Mouse (Mus musculus) frontal cortex, postnatal 10 days (tissue): ENCODE results near the gene Ceacam20.
A peak's percentile ranks its signal among the peaks of the same experiment; 100 is the strongest.
"Not testable (repeated sequence)": the region's sequence is repeated elsewhere in the genome, so short reads cannot be mapped to it uniquely, and the experiment has no call there.

ENCODE experiments used
- DNase-seq, 2 experiments: peaks; one replicate each; pipeline ENCODE4 v3.0.0; 2022; ENCODE audit warnings: low spot score in 2 of 2, mixed read lengths in 1 of 2

The Ceacam20 gene

GRCm38 (mm10) chr7:19964985-19965579, at the start of gene Ceacam20:
TSS of gene Ceacam20 (plus strand) at chr7:19965412.
- no peak for DNase-seq

DNA sequence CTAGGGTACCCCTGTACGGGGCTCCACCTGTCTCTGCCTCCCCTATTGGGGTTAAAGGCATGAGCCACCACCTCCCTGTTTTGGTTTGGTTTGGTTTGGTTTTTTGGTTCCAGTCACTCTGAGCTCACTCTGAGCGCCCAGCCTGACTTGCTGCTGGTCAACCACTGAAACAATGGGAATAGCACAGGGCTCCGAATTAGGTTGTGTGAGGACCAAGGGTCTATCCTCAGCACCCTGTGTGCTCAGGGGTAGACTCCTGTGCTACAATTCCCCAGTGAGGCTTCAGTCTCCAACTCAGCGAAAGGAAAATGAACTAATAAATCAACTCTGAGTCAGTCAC, 45.1 kb upstream of the Ceacam20 start:
- no peak for DNase-seq

DNA sequence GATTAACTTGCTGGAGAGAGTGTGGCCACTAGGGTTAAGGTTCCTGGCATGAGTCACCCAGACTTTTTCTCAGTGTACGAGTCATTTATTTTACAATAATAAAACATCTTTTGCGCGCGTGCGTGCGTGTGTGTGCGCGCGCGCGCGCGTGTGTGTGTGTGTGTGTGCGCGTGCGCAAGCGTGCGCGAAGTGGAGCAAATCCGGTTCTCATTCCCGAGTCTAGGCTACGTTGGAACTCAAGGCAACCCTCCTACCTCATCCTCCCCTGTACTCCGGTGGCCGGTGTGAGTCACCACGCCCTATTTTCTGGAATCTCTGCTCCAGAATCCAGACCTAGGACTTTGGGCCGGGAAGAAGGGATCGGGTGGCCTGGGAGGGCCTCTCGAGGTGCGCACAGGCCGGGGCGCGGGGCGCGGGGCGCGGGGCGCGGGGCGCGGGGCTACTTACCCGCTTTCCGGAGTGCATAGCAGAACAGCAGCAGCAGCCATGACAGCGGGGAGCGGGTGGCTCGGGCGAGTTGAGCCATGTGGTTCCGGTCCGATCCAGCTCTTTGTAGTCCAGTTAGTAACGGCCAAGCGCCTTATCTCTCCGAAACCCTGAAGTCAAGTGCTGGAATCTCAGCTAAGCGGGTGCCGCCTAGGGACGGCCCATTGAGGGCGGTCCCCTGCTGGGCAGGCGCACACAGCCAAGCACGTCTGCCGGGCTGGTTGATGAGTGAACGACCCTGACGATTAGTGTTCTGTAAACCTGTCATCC, 44.5 kb upstream of the Ceacam20 start, which contains the start of gene Pvr:
Pvr (minus strand) TSS at position 655 of the 756 bp plus-strand sequence.
- peak; percentile 60 to 68 for DNase-seq

- DNase-seq = no peak
These were observed 41.9 kb upstream of the Ceacam20 start for GRCm38 (mm10) chr7:19923354-19923753.

DNA sequence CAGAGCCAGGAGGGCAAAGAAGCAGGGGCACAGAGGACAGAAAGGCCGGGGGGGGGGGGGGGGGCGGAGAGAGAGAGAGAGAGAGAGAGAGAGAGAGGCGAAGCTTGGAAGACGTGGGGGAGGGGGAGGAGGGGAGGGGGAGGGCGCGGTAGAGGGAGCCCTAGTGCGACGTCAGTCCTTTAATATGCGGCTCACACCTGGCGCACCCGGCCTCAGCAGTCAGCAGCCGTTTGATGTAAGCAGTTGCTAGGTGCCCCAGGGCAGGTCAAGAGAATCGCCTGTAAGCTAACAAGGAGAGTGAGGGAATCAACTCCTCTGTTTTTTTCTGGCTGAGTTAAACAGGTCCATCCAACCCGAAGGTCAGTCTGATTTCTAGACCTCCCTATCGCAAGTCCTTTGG, 41.4 kb upstream of the Ceacam20 start:
- no peak for DNase-seq

GRCm38 (mm10) chr7:19925376-19925775, 39.8 kb upstream of the Ceacam20 start:
- DNase-seq = no peak

GRCm38 (mm10) chr7:19926849-19927480, 38.2 kb upstream of the Ceacam20 start:
- no peak for DNase-seq

GRCm38 (mm10) chr7:19928486-19928885, 36.7 kb upstream of the Ceacam20 start:
- DNase-seq = no peak

GRCm38 (mm10) chr7:19930481-19930880, 34.7 kb upstream of the Ceacam20 start:
- not testable (repeated sequence) for DNase-seq

- no peak for DNase-seq
These were observed 32.9 kb upstream of the Ceacam20 start for GRCm38 (mm10) chr7:19932133-19932876.

DNA sequence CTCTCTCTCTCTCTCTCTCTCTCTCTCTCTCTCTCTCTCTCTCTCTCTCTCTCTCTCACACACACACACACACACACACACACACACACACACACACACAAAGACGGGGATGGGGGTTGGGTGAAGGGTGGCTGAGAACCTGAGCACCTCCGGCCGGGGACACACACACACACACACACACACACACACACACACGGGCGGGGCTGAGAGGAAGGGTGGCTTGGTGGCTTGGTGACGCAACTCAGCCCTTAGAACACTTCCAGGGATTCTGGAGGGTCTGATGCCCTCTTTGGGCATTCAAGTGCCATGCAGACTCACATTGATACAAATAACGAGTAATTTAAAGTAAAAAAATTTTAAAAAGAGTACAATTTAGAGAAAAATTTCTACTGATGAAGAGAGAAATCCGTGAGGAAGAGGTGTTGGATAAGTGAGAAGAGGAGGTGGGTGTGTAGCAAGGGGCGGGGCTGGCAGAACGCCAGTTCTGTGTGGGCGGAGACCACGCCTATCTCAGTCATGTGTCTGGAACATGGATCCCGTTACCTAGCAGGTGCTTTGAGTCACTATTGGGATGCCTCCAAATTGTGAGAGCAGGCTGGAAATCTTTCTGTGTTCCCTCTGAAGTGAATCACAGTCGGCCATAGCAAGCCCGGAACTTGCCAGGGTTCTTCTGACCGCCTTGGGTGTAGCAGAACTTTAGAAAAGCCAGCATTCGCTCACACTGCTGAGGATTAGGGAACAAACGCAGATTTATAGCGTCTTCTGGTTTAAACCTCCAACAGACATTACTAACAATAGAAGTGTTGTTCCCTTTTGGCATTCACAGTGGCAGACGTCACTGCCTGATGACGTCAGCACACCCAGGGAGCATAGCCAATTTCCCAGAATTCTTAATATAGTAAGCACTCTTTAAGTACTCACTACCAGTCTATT, 32.1 kb upstream of the Ceacam20 start:
- DNase-seq = peak; percentile 63 to 71

- no peak for DNase-seq
These were observed 30.0 kb upstream of the Ceacam20 start for GRCm38 (mm10) chr7:19935171-19935751.

DNA sequence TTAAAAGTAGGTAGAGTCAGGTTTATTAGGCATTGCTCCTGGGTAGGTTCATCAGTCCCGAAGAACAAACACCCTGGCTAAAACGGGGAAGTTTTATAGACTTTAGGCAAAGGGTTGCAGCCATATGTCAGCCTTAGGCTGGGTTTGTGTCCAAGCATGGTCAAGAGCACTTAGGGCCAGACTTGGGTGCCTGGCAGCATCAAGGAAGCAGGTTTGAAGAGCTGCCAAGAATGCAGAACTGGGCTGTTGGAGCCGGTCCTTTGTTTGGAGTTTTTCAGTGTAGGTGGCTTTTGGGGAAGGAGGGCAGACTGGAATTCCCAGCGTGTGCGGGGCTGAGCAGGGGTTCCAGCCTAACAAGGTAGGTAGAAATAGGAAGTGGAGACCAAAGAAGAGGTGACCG, 29.3 kb upstream of the Ceacam20 start:
- DNase-seq = no peak

- no peak for DNase-seq
These were observed 27.9 kb upstream of the Ceacam20 start for GRCm38 (mm10) chr7:19937229-19937821.

- DNase-seq = peak; percentile 31 to 36
These were observed 25.5 kb upstream of the Ceacam20 start for GRCm38 (mm10) chr7:19939555-19940235.

DNA sequence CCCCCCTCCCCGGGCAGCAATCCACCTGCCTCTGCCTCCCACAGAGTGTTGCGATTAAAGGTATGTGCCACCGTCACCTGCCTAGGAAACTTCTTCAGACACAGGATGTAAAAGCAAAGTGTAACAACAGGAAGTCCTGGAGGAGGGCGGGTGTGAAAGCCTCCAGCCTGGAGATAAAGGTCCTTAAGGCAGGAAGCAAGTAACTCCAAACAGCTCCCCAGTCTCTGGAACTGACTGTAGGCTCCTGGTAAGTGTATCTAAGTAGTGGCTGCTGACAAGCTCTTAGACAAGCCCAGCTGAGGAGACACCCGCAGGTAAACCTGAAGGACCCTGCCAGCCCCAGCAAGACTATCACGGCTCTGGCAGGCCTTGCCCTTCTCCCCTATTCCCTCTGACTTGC, 25.0 kb upstream of the Ceacam20 start:
- no peak for DNase-seq

DNA sequence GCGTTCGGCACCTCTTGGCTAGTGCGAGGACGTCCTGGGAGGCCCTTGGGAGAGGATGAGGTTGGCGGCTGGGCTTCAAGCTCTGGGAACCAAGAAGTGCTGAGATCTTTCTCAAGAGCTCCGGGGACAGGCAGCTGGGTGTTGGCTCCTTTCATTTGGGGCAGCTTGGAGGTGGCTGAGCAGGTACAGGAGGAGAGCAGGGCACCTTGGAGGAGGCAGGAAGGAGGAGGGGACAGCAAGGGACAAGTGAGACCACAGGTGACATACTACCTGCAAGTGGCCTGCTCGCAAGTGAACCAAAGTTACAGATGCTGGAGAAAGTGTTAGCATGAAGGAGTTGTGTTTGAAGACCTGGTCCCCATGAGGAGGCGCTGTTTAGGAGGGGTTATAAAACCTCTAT, 20.5 kb upstream of the Ceacam20 start:
- no peak for DNase-seq

GRCm38 (mm10) chr7:19945201-19945600, 20.0 kb upstream of the Ceacam20 start:
- DNase-seq = no peak

DNA sequence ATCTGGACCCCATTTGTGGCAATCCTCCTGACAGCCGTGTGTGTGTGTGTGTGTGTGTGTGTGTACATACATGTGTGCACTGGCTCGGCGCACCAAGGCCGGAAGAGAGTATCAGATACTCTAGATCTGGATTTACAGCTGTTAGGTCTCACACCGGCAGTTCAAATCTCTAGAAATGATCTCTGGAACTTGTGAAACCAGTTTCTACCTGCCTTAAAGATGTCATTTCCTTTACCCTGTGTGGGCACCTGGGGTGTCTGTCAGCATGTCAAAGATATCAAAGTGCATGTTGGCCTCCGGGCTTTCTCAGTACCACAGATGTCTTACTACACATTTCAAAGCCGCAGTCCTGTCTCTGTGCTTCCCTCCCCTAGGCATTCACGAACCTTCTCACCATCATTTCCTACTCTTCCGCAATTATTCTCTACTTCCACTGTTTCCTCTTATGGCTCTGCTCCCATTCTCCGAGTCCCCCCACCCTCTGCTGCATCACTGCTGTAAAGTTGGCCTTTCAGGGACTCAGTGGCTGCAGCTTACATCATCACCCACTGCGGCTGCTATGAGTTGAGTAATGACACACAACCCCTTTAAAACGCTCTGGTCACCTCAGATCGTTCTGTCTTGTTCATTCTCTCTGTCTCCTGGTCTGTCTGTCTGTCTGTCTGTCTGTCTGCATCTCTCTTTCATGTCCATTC, 19.2 kb upstream of the Ceacam20 start:
- no peak for DNase-seq
